Mouse (Mus musculus) kidney, embryonic 14.5 days (tissue): Measurements from ENCODE around the gene Syne1. TPM values are rescaled to one million over a fixed set of nuclear protein-coding genes. Genes with fewer than 3 reads are reported as not detected.

Experiments
- ATAC-seq: fragments of 200-750 bp; cut with Nextera tagmentation; 2 replicates; pipeline ENCODE4 v1.8.0; 2017; ENCODE audit warnings: moderate number of reproducible peaks, mild to moderate bottlenecking, moderate TSS enrichment, moderate library complexity; ENCODE audit not compliant: low FRiP score, low TSS enrichment
- H3K27ac ChIP-seq: fragments of 300-500 bp; sonication (generic); 2 replicates; pipeline ENCODE4 v1.5.1; 2014; ENCODE audit warnings: low read depth, mild to moderate bottlenecking, low read length, moderate library complexity, mixed read lengths
- H3K27me3 ChIP-seq: fragments of 300-500 bp; sonication (generic); 2 replicates; pipeline ENCODE4 v1.6.1; 2014; ENCODE audit warnings: mild to moderate bottlenecking, low read length; ENCODE audit not compliant: control insufficient read depth, insufficient read depth
- H3K36me3 ChIP-seq: fragments of 300-500 bp; sonication (generic); 2 replicates; pipeline ENCODE4 v1.6.1; 2014; ENCODE audit warnings: low read length, mixed read lengths; ENCODE audit not compliant: control insufficient read depth, insufficient read depth
- H3K4me1 ChIP-seq: fragments of 300-500 bp; sonication (generic); 2 replicates; pipeline ENCODE4 v1.6.1; 2014; ENCODE audit warnings: low read length, mixed read lengths; ENCODE audit not compliant: control insufficient read depth, insufficient read depth
- H3K4me2 ChIP-seq: fragments of 300-500 bp; sonication (generic); replicated peaks from 2 replicates; pipeline ENCODE4 v1.6.1; 2014; ENCODE audit warnings: low read depth, mild to moderate bottlenecking, low read length
- H3K4me3 ChIP-seq: fragments of 300-500 bp; sonication (generic); 2 replicates; pipeline ENCODE4 v1.5.1; 2014; ENCODE audit warnings: mild to moderate bottlenecking, low read length
- H3K9ac ChIP-seq: fragments of 300-500 bp; sonication (generic); 2 replicates; pipeline ENCODE4 v1.6.1; 2014; ENCODE audit warnings: low read depth, mild to moderate bottlenecking, low read length, moderate library complexity
- H3K9me3 ChIP-seq: fragments of 300-500 bp; sonication (generic); 2 replicates; pipeline ENCODE4 v1.6.1; 2016; ENCODE audit warnings: low read length; ENCODE audit not compliant: control insufficient read depth
- WGBS: fragments of 180-500 bp; shearing (Covaris S2); extraction: QIAGEN DNeasy Blood & Tissue Kit; methylation state at CpG from one replicate; pipeline ENCODE4 v1.1.7; 2014; 5-methylcytosine and 5-hydroxymethylcytosine counted together
- polyA plus RNA-seq: library from polyadenylated mRNA; unstranded; fragments of >200 nt; fragmentation: Nextera tagmentation; extraction: Ambion mirVana; gene quantifications from 2 replicates; pipeline ENCODE4 v1.2.1, GENCODE M21; 2014

The Syne1 gene
- polyA plus RNA-seq, 1 experiment from 2014 or later = 5.8 TPM

DNA sequence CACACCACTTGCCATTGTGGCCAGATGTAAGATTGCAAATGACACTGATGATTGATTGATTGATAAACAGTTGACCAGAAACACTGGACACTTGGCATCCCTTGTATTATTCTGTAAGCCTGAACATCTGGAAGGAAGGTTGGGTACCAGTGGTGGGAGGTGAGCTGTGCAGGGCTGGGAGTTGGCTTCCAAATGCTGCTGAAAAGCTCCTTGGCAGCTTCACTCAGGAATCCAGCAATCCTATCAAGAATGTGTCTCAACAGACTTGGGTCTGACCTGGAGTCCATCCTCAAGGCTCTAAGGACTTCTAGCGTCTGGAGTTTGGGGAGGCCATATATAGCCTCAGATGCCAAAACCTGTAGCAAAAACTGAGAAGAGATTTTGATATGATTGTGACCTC is 536.3 kb downstream of the Syne1 start:
- H3K4me3 ChIP-seq = no peak overlapping the region
- H3K9me3 ChIP-seq = no peaks in the 10 kb centered on the region
- no peaks in the 10 kb centered on the region for H3K36me3 ChIP-seq
- no peak for ATAC-seq
- H3K27ac ChIP-seq = no peak overlapping the region
- H3K27me3 ChIP-seq = no peaks in the 10 kb centered on the region
- no peaks in the 10 kb centered on the region for H3K4me1 ChIP-seq
- no peak overlapping the region for H3K9ac ChIP-seq
- 89% methylated on average over 1 of the region's 1 CpGs for WGBS
- H3K4me2 ChIP-seq = no peak overlapping the region

- H3K36me3 ChIP-seq = no peaks in the 10 kb centered on the region
- no peak overlapping the region for H3K4me2 ChIP-seq
- H3K27me3 ChIP-seq = no peaks in the 10 kb centered on the region
- no peak overlapping the region for H3K4me3 ChIP-seq
- no peak for ATAC-seq
- no peak overlapping the region for H3K27ac ChIP-seq
- H3K4me1 ChIP-seq = no peaks in the 10 kb centered on the region
- no peaks in the 10 kb centered on the region for H3K9me3 ChIP-seq
- H3K9ac ChIP-seq = no peak overlapping the region
Observed at GRCm38 (mm10) chr10:5012004-5012403, 539.3 kb downstream of the Syne1 start.

DNA sequence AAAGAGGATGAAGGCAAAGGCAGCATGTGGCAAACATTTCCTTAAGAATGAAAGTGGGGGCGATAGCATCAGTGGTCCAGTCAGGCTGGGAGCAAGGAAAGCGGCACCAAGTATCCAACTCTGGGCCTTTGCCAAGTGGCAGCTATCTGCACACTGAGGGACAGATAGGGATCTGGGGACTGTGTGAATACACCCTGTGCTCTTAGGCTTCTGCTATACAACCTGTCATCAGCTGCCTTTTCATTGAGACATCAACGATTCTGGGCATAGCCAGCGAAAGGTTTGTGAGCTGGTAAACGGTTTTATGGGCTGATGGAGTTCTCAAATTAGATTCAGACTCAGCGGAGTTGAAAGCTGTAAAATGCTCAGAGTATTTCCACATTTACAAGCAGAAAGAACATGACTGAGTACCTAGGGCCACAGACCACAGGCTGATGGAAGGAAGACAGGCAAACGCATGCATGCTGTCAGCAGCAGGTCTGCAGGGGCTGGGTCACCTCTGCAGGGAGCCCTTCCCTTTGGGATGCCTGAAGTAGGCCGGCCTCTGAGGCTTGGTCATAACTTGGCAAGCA is 542.4 kb downstream of the Syne1 start:
- H3K4me2 ChIP-seq = no peak overlapping the region
- ATAC-seq = no peak
- no peaks in the 10 kb centered on the region for H3K36me3 ChIP-seq
- no peak overlapping the region for H3K27ac ChIP-seq
- no peaks in the 10 kb centered on the region for H3K9me3 ChIP-seq
- 51% methylated on average over 8 of the region's 8 CpGs for WGBS
- no peaks in the 10 kb centered on the region for H3K27me3 ChIP-seq
- no peak overlapping the region for H3K4me3 ChIP-seq
- no peak overlapping the region for H3K9ac ChIP-seq
- H3K4me1 ChIP-seq = no peaks in the 10 kb centered on the region

DNA sequence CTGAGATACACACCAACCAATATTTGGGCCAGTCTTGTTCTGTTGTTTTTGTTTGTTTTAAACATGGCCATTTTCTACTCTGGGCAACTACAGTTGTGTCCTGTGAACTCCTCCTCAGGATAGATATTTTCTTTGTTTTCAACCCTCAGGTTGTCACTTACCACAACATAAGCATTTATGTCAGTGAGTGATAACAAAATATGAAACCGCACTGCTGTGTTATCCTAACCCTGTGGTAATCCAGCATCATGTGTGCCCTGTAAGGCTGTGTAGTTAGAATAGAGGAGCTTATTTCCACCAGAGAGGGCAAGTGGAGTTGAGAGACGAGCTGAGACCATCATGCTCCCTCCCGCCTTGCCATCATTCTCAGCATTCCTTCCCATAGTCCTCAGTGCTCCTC is 554.7 kb downstream of the Syne1 start:
- Histone ChIP-seq H3K4me3 (no peak overlapping the region), H3K27me3 (no peaks in the 10 kb centered on the region), H3K36me3 (no peaks in the 10 kb centered on the region), H3K4me1 (no peaks in the 10 kb centered on the region), H3K27ac (no peak overlapping the region), H3K4me2 (no peak overlapping the region), H3K9me3 (no peaks in the 10 kb centered on the region), H3K9ac (no peak overlapping the region)
- no peak for ATAC-seq
- 86% methylated on average over 3 of the region's 3 CpGs for WGBS

GRCm38 (mm10) chr10:4993802-4994201 is 557.5 kb downstream of the Syne1 start:
- Histone ChIP-seq H3K36me3 (no peaks in the 10 kb centered on the region), H3K4me3 (no peak overlapping the region), H3K9me3 (no peaks in the 10 kb centered on the region), H3K4me2 (no peak overlapping the region), H3K27ac (no peak overlapping the region), H3K4me1 (no peaks in the 10 kb centered on the region), H3K27me3 (no peaks in the 10 kb centered on the region), H3K9ac (no peak overlapping the region)
- 84% methylated on average over 3 of the region's 3 CpGs for WGBS
- ATAC-seq = no peak

DNA sequence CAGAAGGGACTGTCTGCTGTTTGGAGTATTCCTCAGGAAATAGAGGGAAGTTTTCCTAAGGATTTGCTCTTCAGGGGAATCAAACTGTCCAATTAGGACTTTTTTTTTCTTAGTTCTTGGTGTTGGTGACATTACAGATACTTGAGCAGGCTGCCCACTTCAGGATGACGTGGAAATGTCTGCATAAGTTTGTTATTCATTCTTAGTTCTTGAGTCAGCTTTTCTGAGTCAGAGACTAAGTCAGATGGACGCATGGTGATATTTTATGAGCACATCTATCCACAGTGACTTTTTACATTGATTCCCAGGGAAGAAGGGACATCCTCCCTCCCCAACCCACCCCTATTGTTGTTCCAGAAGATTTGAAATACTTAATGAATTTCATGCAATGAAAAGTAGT is 567.4 kb downstream of the Syne1 start:
- Histone ChIP-seq H3K4me1 (no peaks in the 10 kb centered on the region), H3K4me2 (no peak overlapping the region), H3K27ac (no peak overlapping the region), H3K27me3 (no peaks in the 10 kb centered on the region), H3K9me3 (no peaks in the 10 kb centered on the region), H3K4me3 (no peak overlapping the region), H3K36me3 (no peaks in the 10 kb centered on the region), H3K9ac (no peak overlapping the region)
- no peak for ATAC-seq
- WGBS = 62% methylated on average over 2 of the region's 2 CpGs

GRCm38 (mm10) chr10:4977374-4977773 is 573.9 kb downstream of the Syne1 start:
- H3K4me1 ChIP-seq = no peaks in the 10 kb centered on the region
- no peak for ATAC-seq
- no peak overlapping the region for H3K4me2 ChIP-seq
- H3K9ac ChIP-seq = no peak overlapping the region
- H3K27ac ChIP-seq = no peak overlapping the region
- WGBS = 91% methylated on average over 3 of the region's 3 CpGs
- H3K4me3 ChIP-seq = no peak overlapping the region
- no peaks in the 10 kb centered on the region for H3K27me3 ChIP-seq
- no peaks in the 10 kb centered on the region for H3K9me3 ChIP-seq
- H3K36me3 ChIP-seq = no peaks in the 10 kb centered on the region

DNA sequence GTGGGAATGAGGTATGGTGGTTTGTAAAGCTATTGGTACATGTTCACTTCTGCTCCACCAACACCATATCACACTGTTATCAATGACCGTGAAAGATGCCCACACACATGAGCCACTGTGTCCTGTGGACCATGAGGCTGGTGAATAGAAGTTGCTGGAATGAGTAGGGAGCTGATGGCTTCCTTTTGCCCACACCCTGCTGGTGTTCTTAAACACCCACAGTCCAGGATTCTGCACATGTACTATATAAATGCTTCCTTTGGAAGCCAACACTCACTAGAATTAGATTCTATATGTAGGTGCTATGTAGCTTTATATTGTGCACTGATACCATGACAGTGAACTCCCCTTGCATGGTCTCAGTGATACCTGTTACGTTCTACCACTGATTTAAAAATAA is 574.7 kb downstream of the Syne1 start:
- H3K36me3 ChIP-seq = no peaks in the 10 kb centered on the region
- no peak overlapping the region for H3K27ac ChIP-seq
- H3K4me3 ChIP-seq = no peak overlapping the region
- ATAC-seq = no peak
- no peak overlapping the region for H3K9ac ChIP-seq
- H3K4me1 ChIP-seq = no peaks in the 10 kb centered on the region
- WGBS = 87% methylated on average over 2 of the region's 2 CpGs
- no peaks in the 10 kb centered on the region for H3K27me3 ChIP-seq
- no peak overlapping the region for H3K4me2 ChIP-seq
- H3K9me3 ChIP-seq = no peaks in the 10 kb centered on the region

- H3K36me3 ChIP-seq = no peaks in the 10 kb centered on the region
- WGBS = 89% methylated on average over 4 of the region's 4 CpGs
- no peak overlapping the region for H3K4me3 ChIP-seq
- no peaks in the 10 kb centered on the region for H3K27me3 ChIP-seq
- H3K4me2 ChIP-seq = no peak overlapping the region
- no peaks in the 10 kb centered on the region for H3K4me1 ChIP-seq
- ATAC-seq = no peak
- H3K9me3 ChIP-seq = no peaks in the 10 kb centered on the region
- H3K27ac ChIP-seq = no peak overlapping the region
- no peak overlapping the region for H3K9ac ChIP-seq
Observed at GRCm38 (mm10) chr10:4974246-4974645, 577.0 kb downstream of the Syne1 start.
